Mouse (Mus musculus) myocyte (in vitro differentiated cells): Measurements from ENCODE around the gene Raver1. TPM values are rescaled to one million over a fixed set of nuclear protein-coding genes. Genes with fewer than 3 reads are reported as not detected.

Source experiments
- H3K27me3 ChIP-seq: one replicate; pipeline ENCODE4 v1.6.1; 2011; ENCODE audit not compliant: control insufficient read depth, insufficient read depth, insufficient read length
- H3K36me3 ChIP-seq: one replicate; pipeline ENCODE4 v1.6.1; 2011; ENCODE audit not compliant: control insufficient read depth, insufficient read depth
- H3K4me2 ChIP-seq: one replicate; pipeline ENCODE4 v1.6.1; 2011; ENCODE audit warnings: low read depth, control low read depth
- H3K4me3 ChIP-seq: one replicate; pipeline ENCODE4 v1.5.1; 2011; ENCODE audit warnings: mild to moderate bottlenecking, control low read depth, moderate library complexity
- H3K79me2 ChIP-seq: one replicate; pipeline ENCODE4 v1.6.1; 2011; ENCODE audit not compliant: control insufficient read depth, insufficient read depth
- H3ac ChIP-seq: one replicate; pipeline ENCODE4 v1.6.1; 2011; ENCODE audit not compliant: control insufficient read depth, insufficient read length
- CEBPB ChIP-seq: IDR thresholded peaks from 2 replicates; pipeline ENCODE4 v1.6.1; 2011; ENCODE audit warnings: mild to moderate bottlenecking, moderate library complexity; ENCODE audit not compliant: poor library complexity, insufficient read depth, severe bottlenecking
- E2F4 ChIP-seq: IDR thresholded peaks from one replicate; pipeline ENCODE4 v1.6.1; 2011; ENCODE audit warnings: mild to moderate bottlenecking, control low read depth, moderate library complexity; ENCODE audit not compliant: insufficient read depth
- MAX ChIP-seq: IDR thresholded peaks from one replicate; pipeline ENCODE4 v1.6.1; 2011; ENCODE audit warnings: low read depth, mild to moderate bottlenecking, control low read depth
- MYOD1 ChIP-seq, 3 experiments: IDR thresholded peaks; one replicate each; pipeline ENCODE4 v1.6.1; 2011; ENCODE audit warnings: control low read depth in 2 of 3, low read depth in 2 of 3, mild to moderate bottlenecking in 2 of 3, moderate library complexity in 1 of 3; ENCODE audit not compliant: insufficient read length in 2 of 3, control insufficient read depth in 1 of 3
- MYOG ChIP-seq, 3 experiments: IDR thresholded peaks; one replicate each; pipeline ENCODE4 v1.6.1; 2011; ENCODE audit warnings: control low read depth in 2 of 3, low read depth in 2 of 3, mild to moderate bottlenecking in 2 of 3; ENCODE audit not compliant: insufficient read length in 2 of 3, control insufficient read depth in 1 of 3, insufficient read depth in 1 of 3
- POLR2A ChIP-seq: IDR thresholded peaks from one replicate; pipeline ENCODE4 v1.6.1; 2011; ENCODE audit warnings: low read depth, mild to moderate bottlenecking, control low read depth, moderate library complexity; ENCODE audit not compliant: insufficient read length
- POLR2AphosphoS2 ChIP-seq: IDR thresholded peaks from one replicate; pipeline ENCODE4 v1.6.1; 2011; ENCODE audit warnings: low read depth, control low read depth; ENCODE audit not compliant: insufficient read length
- REST ChIP-seq: IDR thresholded peaks from one replicate; pipeline ENCODE4 v1.6.1; 2011; ENCODE audit warnings: mild to moderate bottlenecking, control low read depth, moderate library complexity; ENCODE audit not compliant: insufficient read depth, insufficient read length
- SRF ChIP-seq: IDR thresholded peaks from one replicate; pipeline ENCODE4 v1.6.1; 2011; ENCODE audit warnings: low read depth; ENCODE audit not compliant: control insufficient read depth, insufficient read length
- TCF12 ChIP-seq: IDR thresholded peaks from one replicate; pipeline ENCODE4 v1.6.1; 2011; ENCODE audit warnings: mild to moderate bottlenecking, control low read depth; ENCODE audit not compliant: poor library complexity, insufficient read depth, severe bottlenecking
- TCF3 ChIP-seq: IDR thresholded peaks from one replicate; pipeline ENCODE4 v1.6.1; 2011; ENCODE audit warnings: low read depth, control low read depth; ENCODE audit not compliant: insufficient read length
- USF1 ChIP-seq: IDR thresholded peaks from one replicate; pipeline ENCODE4 v1.6.1; 2011; ENCODE audit warnings: low read depth, mild to moderate bottlenecking, control low read depth, moderate library complexity
- polyA plus RNA-seq: library from polyadenylated mRNA; unstranded; fragments of >200 nt; fragmentation: generic; extraction: Trizol; gene quantifications from one replicate; pipeline ENCODE4 v1.2.1, GENCODE M21; 2012; ENCODE audit warnings: missing spikeins

Gene Raver1
- polyA plus RNA-seq, 1 experiment: 24.6 TPM

DNA sequence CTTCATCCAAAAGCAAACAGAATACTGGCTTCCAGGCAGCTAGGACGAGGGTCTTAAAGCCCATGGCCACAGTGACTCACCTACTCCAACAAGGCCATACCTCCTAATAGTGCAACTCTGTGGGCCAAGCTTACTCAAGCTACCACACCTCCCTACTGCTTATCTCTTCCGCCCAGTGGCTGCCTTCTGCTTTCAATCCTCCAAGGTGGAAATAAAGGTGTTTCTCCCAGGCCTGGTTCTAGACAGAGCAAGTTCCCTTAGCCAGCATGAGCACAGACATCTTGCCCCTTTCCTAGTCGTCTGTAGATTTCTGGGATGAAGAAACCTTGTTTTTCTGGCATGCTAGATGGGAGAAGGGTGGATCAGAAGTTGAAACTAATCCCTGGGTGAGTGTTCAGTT, 52.0 kb downstream of the Raver1 start:
- Histone ChIP-seq H3ac (no peak overlapping the region), H3K4me3 (no peak overlapping the region), H3K36me3 (no peaks in the 10 kb centered on the region), H3K79me2 (no peaks in the 10 kb centered on the region), H3K27me3 (peaks cover 36% of the 10 kb centered on the region), H3K4me2 (no peak overlapping the region)
- TF ChIP-seq E2F4: no peak
- no peak for TF ChIP-seq POLR2A
- no peak for TF ChIP-seq MYOD1 (IDR thresholded peaks at IDR 0.05; ENCODE audit: control insufficient read depth in 1 of 3, insufficient read length in 2 of 3, low read depth in 2 of 3)
- no peak for TF ChIP-seq MAX
- no peak for TF ChIP-seq MYOG (IDR thresholded peaks at IDR 0.05; ENCODE audit: control insufficient read depth in 1 of 3, insufficient read depth in 1 of 3, insufficient read length in 2 of 3, low read depth in 2 of 3)
- TF ChIP-seq TCF12: no peak
- no peak for TF ChIP-seq CEBPB
- no peak for TF ChIP-seq POLR2AphosphoS2
- no peak for TF ChIP-seq SRF
- TF ChIP-seq REST: no peak
- TF ChIP-seq USF1: no peak
- no peak for TF ChIP-seq TCF3

GRCm38 (mm10) chr9:21037481-21037891, 54.3 kb downstream of the Raver1 start:
- Histone ChIP-seq H3K27me3 (peaks cover 40% of the 10 kb centered on the region), H3K4me2 (no peak overlapping the region), H3K36me3 (no peaks in the 10 kb centered on the region), H3ac (no peak overlapping the region), H3K4me3 (no peak overlapping the region), H3K79me2 (no peaks in the 10 kb centered on the region)
- TF ChIP-seq POLR2A (no peak), TCF3 (no peak), SRF (no peak), MAX (no peak), CEBPB (no peak), USF1 (no peak), POLR2AphosphoS2 (no peak), E2F4 (no peak)

DNA sequence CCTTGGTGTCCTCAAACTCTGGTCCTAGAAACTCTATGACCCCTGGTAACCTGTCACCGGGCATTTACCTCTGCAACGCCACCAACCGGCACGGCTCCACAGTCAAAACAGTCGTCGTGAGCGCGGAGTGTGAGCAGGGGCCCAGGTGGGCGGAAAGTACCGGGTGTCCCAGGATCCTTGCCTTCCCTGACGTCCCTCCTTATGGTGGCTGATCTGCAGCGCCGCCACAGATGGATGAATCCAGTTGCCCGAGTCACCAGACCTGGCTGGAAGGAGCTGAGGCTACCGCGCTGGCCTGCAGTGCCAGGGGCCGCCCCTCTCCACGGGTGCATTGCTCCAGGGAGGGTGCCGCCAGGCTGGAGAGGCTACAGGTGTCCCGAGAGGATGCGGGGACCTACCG, 55.1 kb downstream of the Raver1 start:
- TF ChIP-seq POLR2A (no peak), CEBPB (no peak), TCF12 (no peak), USF1 (no peak), MYOD1 (IDR thresholded peaks at IDR 0.05; ENCODE audit: control insufficient read depth in 1 of 3, insufficient read length in 2 of 3, low read depth in 2 of 3) (no peak), MAX (no peak), REST (no peak), E2F4 (no peak), TCF3 (no peak)
- Histone ChIP-seq H3K79me2 (no peaks in the 10 kb centered on the region), H3K27me3 (peaks cover 40% of the 10 kb centered on the region), H3K36me3 (no peaks in the 10 kb centered on the region), H3K4me3 (no peak overlapping the region), H3K4me2 (no peak overlapping the region), H3ac (no peak overlapping the region)

GRCm38 (mm10) chr9:21036161-21036560, 55.6 kb downstream of the Raver1 start:
- Histone ChIP-seq H3K36me3 (no peaks in the 10 kb centered on the region), H3ac (no peak overlapping the region), H3K27me3 (peaks cover 40% of the 10 kb centered on the region), H3K4me2 (no peak overlapping the region), H3K79me2 (no peaks in the 10 kb centered on the region), H3K4me3 (no peak overlapping the region)
- TF ChIP-seq POLR2AphosphoS2 (no peak), POLR2A (no peak), USF1 (no peak), MYOD1 (IDR thresholded peaks at IDR 0.05; ENCODE audit: control insufficient read depth in 1 of 3, insufficient read length in 2 of 3, low read depth in 2 of 3) (no peak), TCF3 (no peak), SRF (no peak), MAX (no peak)

DNA sequence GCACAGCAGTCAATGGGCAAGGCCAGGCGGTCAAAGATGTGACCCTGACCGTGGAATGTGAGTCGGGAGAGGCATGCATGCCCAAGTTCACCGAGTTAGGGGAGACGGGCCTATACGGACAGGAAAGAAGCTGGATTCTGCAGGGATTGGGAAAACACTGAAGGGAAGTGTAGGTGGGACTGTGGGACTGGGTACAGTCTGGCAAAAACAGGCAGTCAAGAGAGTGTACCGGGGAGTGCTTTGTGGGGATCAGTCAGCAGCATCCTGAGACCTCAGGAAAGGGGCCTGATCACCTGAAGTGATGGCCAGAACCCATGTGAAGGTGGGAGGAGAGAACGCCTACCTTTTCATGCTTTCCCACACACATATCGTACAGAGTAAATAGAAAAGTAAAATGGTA, 56.2 kb downstream of the Raver1 start:
- H3K4me2 ChIP-seq: no peak overlapping the region
- no peaks in the 10 kb centered on the region for H3K36me3 ChIP-seq
- no peaks in the 10 kb centered on the region for H3K79me2 ChIP-seq
- no peak for TF ChIP-seq TCF3
- TF ChIP-seq CEBPB: no peak
- TF ChIP-seq POLR2AphosphoS2: no peak
- TF ChIP-seq MYOG (IDR thresholded peaks at IDR 0.05; ENCODE audit: control insufficient read depth in 1 of 3, insufficient read depth in 1 of 3, insufficient read length in 2 of 3, low read depth in 2 of 3): no peak
- no peak for TF ChIP-seq TCF12
- TF ChIP-seq POLR2A: no peak
- TF ChIP-seq MAX: no peak
- TF ChIP-seq MYOD1 (IDR thresholded peaks at IDR 0.05; ENCODE audit: control insufficient read depth in 1 of 3, insufficient read length in 2 of 3, low read depth in 2 of 3): no peak
- TF ChIP-seq E2F4: no peak
- no peak for TF ChIP-seq SRF
- no peak for TF ChIP-seq USF1
- TF ChIP-seq REST: no peak
- H3ac ChIP-seq: no peak overlapping the region
- H3K27me3 ChIP-seq: peaks cover 40% of the 10 kb centered on the region
- no peak overlapping the region for H3K4me3 ChIP-seq
